Mouse (Mus musculus): ENCODE data around the gene Dnah10. TPM values are rescaled to one million over a fixed set of nuclear protein-coding genes. Genes with fewer than 3 reads are reported as not detected.

The Dnah10 gene
- total RNA-seq (2023), result under 1 TPM; 0.12 to 0.47 TPM

GRCm38 (mm10) chr5:124724997-124725396 lies at the start of gene Dnah10:
Gene Dnah10, plus strand, starts transcription at chr5:124725085.

GRCm38 (mm10) chr5:124862013-124862866 lies 137.4 kb downstream of the Dnah10 start, which contains the start of the genes Ccdc92 and Zfp664:
Gene Ccdc92, minus strand, starts transcription at chr5:124862424.
Gene Zfp664, plus strand, starts transcription at chr5:124862691.

Other genes starting within 250 kb of the Dnah10 start
- gene Rilpl2, start 246.7 kb upstream of the Dnah10 start, total RNA-seq (2023), result 10 to 100 TPM; 23.9 to 29.5 TPM
- gene Snrnp35, start 242.0 kb upstream of the Dnah10 start, total RNA-seq (2023), result 10 to 100 TPM in 1 of 2 experiments, 1 to 10 TPM in 1; 8.4 to 11.6 TPM
- 1 to 10 TPM; 2.0 to 3.4 TPM for gene Rilpl1, start 193.7 kb upstream of the Dnah10 start, total RNA-seq (2023)
- gene Tmed2, start 184.4 kb upstream of the Dnah10 start, total RNA-seq (2023), result 100 to 1,000 TPM; 137 to 156 TPM
- 10 to 100 TPM; 43.0 to 44.5 TPM for gene Ddx55, start 172.2 kb upstream of the Dnah10 start, total RNA-seq (2023)
- 10 to 100 TPM; 32.0 to 34.5 TPM for gene Eif2b1, start 146.0 kb upstream of the Dnah10 start, total RNA-seq (2023)
- gene Gtf2h3, start 145.9 kb upstream of the Dnah10 start, total RNA-seq (2023), result 10 to 100 TPM; 30.3 to 33.9 TPM
- 10 to 100 TPM; 83.2 to 83.7 TPM for gene Atp6v0a2, start 96.5 kb upstream of the Dnah10 start, total RNA-seq (2023)
- gene Ccdc92, start 137.3 kb downstream of the Dnah10 start, total RNA-seq (2023), result 10 to 100 TPM; 13.8 to 15.9 TPM
- gene Zfp664, start 137.6 kb downstream of the Dnah10 start, total RNA-seq (2023), result 10 to 100 TPM; 39.7 to 40.5 TPM

Measured in T-cell, adult 66 days (primary cell).